In genomic region chr9:43769228-43769627, GRCm38 (mm10) we compare ENCODE assay signal across 27 mouse cellular contexts. TPM values are rescaled to one million over a fixed set of nuclear protein-coding genes. Genes with fewer than 3 reads are reported as not detected.
A peak's percentile ranks its signal among the peaks of the same experiment; 100 is the strongest.
DNase-seq lines count a peak whose midpoint lies in the region; ATAC-seq and TF ChIP-seq lines count a peak whose summit lies in the region.
"Had no signal": no experiment of that assay in that cellular context is flagged by ENCODE, and none has a peak within 500 bp of the region (broad histone marks: within the 10 kb centered on the region; RNA-seq: fewer than 3 reads in every experiment).

No protein-coding gene starts in this region.

- H3K4me2 ChIP-seq in embryonic facial prominence, embryonic 15.5 days (replicated peaks) = no peak overlapping the region
- no peak overlapping the region for H3K4me2 ChIP-seq in hindbrain, embryonic 11.5 days (replicated peaks; ENCODE audit: low read depth, low read length)
- H3K4me2 ChIP-seq in hindbrain, postnatal 0 days (ENCODE audit: low read depth, low read length) = no peak overlapping the region
- peak overlapping the region; percentile 11; the same call in 1 of the 2 replicates for H3K4me2 ChIP-seq in neural tube, embryonic 13.5 days
- no peak overlapping the region for H3K4me2 ChIP-seq in neural tube, embryonic 15.5 days
- no peak overlapping the region for H3K4me2 ChIP-seq in midbrain, embryonic 14.5 days (ENCODE audit: low read length)
- H3K4me2 ChIP-seq: heart, embryonic 13.5 days; limb, embryonic 15.5 days; liver, embryonic 13.5 days had no signal

- intact Hi-C loops in gastrocnemius, adult 2 months (cut with DNase I) = no loop called here

- no peaks in the 10 kb centered on the region for H3K36me3 ChIP-seq in embryonic facial prominence, embryonic 15.5 days
- peaks cover under 1% of the 10 kb centered on the region; the same call in 1 of the 2 replicates for H3K36me3 ChIP-seq in embryonic facial prominence, embryonic 10.5 days (replicated peaks)
- no peaks in the 10 kb centered on the region for H3K36me3 ChIP-seq in hindbrain, embryonic 11.5 days (ENCODE audit: control insufficient read depth, insufficient read depth, low read length)
- no peaks in the 10 kb centered on the region for H3K36me3 ChIP-seq in hindbrain, postnatal 0 days (ENCODE audit: insufficient read depth, low read length)
- no peaks in the 10 kb centered on the region for H3K36me3 ChIP-seq in neural tube, embryonic 13.5 days
- no peaks in the 10 kb centered on the region for H3K36me3 ChIP-seq in neural tube, embryonic 15.5 days
- no peaks in the 10 kb centered on the region for H3K36me3 ChIP-seq in midbrain, embryonic 14.5 days (ENCODE audit: control insufficient read depth, insufficient read depth, low read length)
- H3K36me3 ChIP-seq: heart, embryonic 13.5 days; limb, embryonic 10.5 days; limb, embryonic 15.5 days; liver, embryonic 13.5 days had no signal

- no peaks in the 10 kb centered on the region for H3K9me3 ChIP-seq in embryonic facial prominence, embryonic 15.5 days (replicated peaks)
- no peaks in the 10 kb centered on the region for H3K9me3 ChIP-seq in embryonic facial prominence, embryonic 10.5 days
- no peaks in the 10 kb centered on the region for H3K9me3 ChIP-seq in hindbrain, embryonic 11.5 days (ENCODE audit: control insufficient read depth, low read length)
- H3K9me3 ChIP-seq in hindbrain, postnatal 0 days (ENCODE audit: low read length) = no peaks in the 10 kb centered on the region
- no peaks in the 10 kb centered on the region for H3K9me3 ChIP-seq in neural tube, embryonic 13.5 days
- no peaks in the 10 kb centered on the region for H3K9me3 ChIP-seq in neural tube, embryonic 15.5 days (replicated peaks)
- no peaks in the 10 kb centered on the region for H3K9me3 ChIP-seq in midbrain, embryonic 14.5 days (ENCODE audit: control insufficient read depth, low read length)
- H3K9me3 ChIP-seq: heart, embryonic 13.5 days; limb, embryonic 10.5 days; limb, embryonic 15.5 days; liver, embryonic 13.5 days had no signal

- no peak for DNase-seq in embryonic facial prominence, embryonic 10.5 days (ENCODE audit: low spot score)
- no peak for DNase-seq in hindbrain, embryonic 11.5 days (ENCODE audit: low spot score)
- DNase-seq in hindbrain, postnatal 0 days (ENCODE audit: low spot score) = no peak
- DNase-seq in midbrain, embryonic 14.5 days = no peak
- no peak for DNase-seq in gastrocnemius, adult 2 months
- DNase-seq: adrenal gland, postnatal 10 days; cerebellum, adult 8-10 months; cerebellum, postnatal 25 days; gastrocnemius, postnatal 10 days; heart, postnatal 10 days; kidney, adult 9 months; kidney, postnatal 10 days; liver, embryonic 13.5 days; lung, adult 18-20 months; lung, postnatal 4 days; thymus, adult 18-20 months; thymus, postnatal 25 days had no signal

- no peak for TF ChIP-seq CTCF in hindbrain, postnatal 0 days (IDR thresholded peaks at IDR 0.05; ENCODE audit: low read depth)
- TF ChIP-seq CTCF in gastrocnemius, adult 2 months (IDR thresholded peaks at IDR 0.05) = no peak

- peaks cover 67% of the 10 kb centered on the region for H3K4me1 ChIP-seq in embryonic facial prominence, embryonic 15.5 days
- peaks cover 73% of the 10 kb centered on the region for H3K4me1 ChIP-seq in embryonic facial prominence, embryonic 10.5 days
- peaks cover 23% of the 10 kb centered on the region for H3K4me1 ChIP-seq in hindbrain, embryonic 11.5 days (replicated peaks; ENCODE audit: control insufficient read depth, insufficient read depth, low read length)
- peaks cover 11% of the 10 kb centered on the region for H3K4me1 ChIP-seq in hindbrain, postnatal 0 days (ENCODE audit: insufficient read depth, low read length)
- peaks cover 87% of the 10 kb centered on the region for H3K4me1 ChIP-seq in neural tube, embryonic 13.5 days (replicated peaks)
- peaks cover 45% of the 10 kb centered on the region for H3K4me1 ChIP-seq in neural tube, embryonic 15.5 days
- peaks cover 43% of the 10 kb centered on the region for H3K4me1 ChIP-seq in midbrain, embryonic 14.5 days (ENCODE audit: control insufficient read depth, insufficient read depth, low read length)
- H3K4me1 ChIP-seq: liver, embryonic 13.5 days; megakaryocyte, embryonic 14.5 days had no signal

- no peaks in the 10 kb centered on the region for H3K27me3 ChIP-seq in embryonic facial prominence, embryonic 15.5 days
- H3K27me3 ChIP-seq in embryonic facial prominence, embryonic 10.5 days (replicated peaks; ENCODE audit: low read depth, poor library complexity, severe bottlenecking) = no peaks in the 10 kb centered on the region
- no peaks in the 10 kb centered on the region for H3K27me3 ChIP-seq in hindbrain, embryonic 11.5 days (ENCODE audit: control insufficient read depth, insufficient read depth, low read length)
- H3K27me3 ChIP-seq in hindbrain, postnatal 0 days (ENCODE audit: insufficient read depth, low read length) = no peaks in the 10 kb centered on the region
- H3K27me3 ChIP-seq in neural tube, embryonic 13.5 days = no peaks in the 10 kb centered on the region
- H3K27me3 ChIP-seq in neural tube, embryonic 15.5 days (replicated peaks) = no peaks in the 10 kb centered on the region
- no peaks in the 10 kb centered on the region for H3K27me3 ChIP-seq in midbrain, embryonic 14.5 days (ENCODE audit: control insufficient read depth, insufficient read depth, low read length)
- H3K27me3 ChIP-seq: CH12.LX; heart, embryonic 13.5 days; limb, embryonic 15.5 days; liver, embryonic 13.5 days had no signal

- no peak for ATAC-seq in embryonic facial prominence, embryonic 15.5 days (ENCODE audit: insufficient number of reproducible peaks, low FRiP score, low TSS enrichment, low read depth)
- no peak for ATAC-seq in hindbrain, embryonic 11.5 days (ENCODE audit: low FRiP score)
- no peak for ATAC-seq in hindbrain, postnatal 0 days
- 0 out of 2 replicates have a peak, but pooled peaks have one; percentile 23 for ATAC-seq in neural tube, embryonic 13.5 days (ENCODE audit: low read depth)
- ATAC-seq in neural tube, embryonic 15.5 days (ENCODE audit: low FRiP score) = no peak
- ATAC-seq in midbrain, embryonic 14.5 days (ENCODE audit: low FRiP score, low TSS enrichment) = no peak
- ATAC-seq: intestine, postnatal 0 days; lung, postnatal 0 days had no signal

- no peak overlapping the region for H3K9ac ChIP-seq in embryonic facial prominence, embryonic 15.5 days
- no peak overlapping the region for H3K9ac ChIP-seq in hindbrain, embryonic 11.5 days (ENCODE audit: low read depth, low read length)
- no peak overlapping the region for H3K9ac ChIP-seq in hindbrain, postnatal 0 days (replicated peaks; ENCODE audit: low read length)
- no peak overlapping the region for H3K9ac ChIP-seq in neural tube, embryonic 13.5 days
- no peak overlapping the region for H3K9ac ChIP-seq in neural tube, embryonic 15.5 days (replicated peaks)
- H3K9ac ChIP-seq in midbrain, embryonic 14.5 days (replicated peaks; ENCODE audit: low read length) = no peak overlapping the region
- H3K9ac ChIP-seq: heart, embryonic 13.5 days; limb, embryonic 15.5 days; liver, embryonic 13.5 days had no signal

- no peak overlapping the region for H3K4me3 ChIP-seq in embryonic facial prominence, embryonic 15.5 days (replicated peaks)
- H3K4me3 ChIP-seq in embryonic facial prominence, embryonic 10.5 days = no peak overlapping the region
- no peak overlapping the region for H3K4me3 ChIP-seq in hindbrain, embryonic 11.5 days (ENCODE audit: low read depth, low read length)
- H3K4me3 ChIP-seq in hindbrain, postnatal 0 days (ENCODE audit: low read length) = no peak overlapping the region
- no peak overlapping the region for H3K4me3 ChIP-seq in neural tube, embryonic 13.5 days
- no peak overlapping the region for H3K4me3 ChIP-seq in neural tube, embryonic 15.5 days (replicated peaks)
- H3K4me3 ChIP-seq in midbrain, embryonic 14.5 days (replicated peaks; ENCODE audit: low read depth, low read length) = no peak overlapping the region
- H3K4me3 ChIP-seq in gastrocnemius, adult 2 months = no peak overlapping the region
- H3K4me3 ChIP-seq: heart, embryonic 13.5 days; limb, embryonic 10.5 days; limb, embryonic 15.5 days; liver, embryonic 13.5 days; megakaryocyte, embryonic 14.5 days had no signal

- H3K27ac ChIP-seq in embryonic facial prominence, embryonic 15.5 days (replicated peaks) = peak overlapping the region; percentile 30; the same call in 1 of the 2 replicates
- no peak overlapping the region for H3K27ac ChIP-seq in embryonic facial prominence, embryonic 10.5 days (replicated peaks)
- H3K27ac ChIP-seq in hindbrain, embryonic 11.5 days (ENCODE audit: low read depth, low read length) = peak overlapping the region; percentile 51; the same call in 1 of the 2 replicates
- no peak overlapping the region for H3K27ac ChIP-seq in hindbrain, postnatal 0 days
- H3K27ac ChIP-seq in neural tube, embryonic 13.5 days (replicated peaks) = peak overlapping the region; percentile 67
- no peak overlapping the region for H3K27ac ChIP-seq in neural tube, embryonic 15.5 days (replicated peaks)
- peak overlapping the region; percentile 45 for H3K27ac ChIP-seq in midbrain, embryonic 14.5 days (replicated peaks; ENCODE audit: low read depth, low read length)
- no peak overlapping the region for H3K27ac ChIP-seq in gastrocnemius, adult 2 months
- H3K27ac ChIP-seq: heart, embryonic 13.5 days; limb, embryonic 10.5 days; limb, embryonic 15.5 days; liver, embryonic 13.5 days had no signal

- 64% methylated on average over 7 of the region's 7 CpGs for WGBS in embryonic facial prominence, embryonic 15.5 days
- WGBS in embryonic facial prominence, embryonic 10.5 days = 67% methylated on average over 7 of the region's 7 CpGs
- 77% methylated on average over 7 of the region's 7 CpGs for WGBS in hindbrain, embryonic 11.5 days
- WGBS in hindbrain, postnatal 0 days = 70% methylated on average over 7 of the region's 7 CpGs
- WGBS in neural tube, embryonic 13.5 days = 48% methylated on average over 7 of the region's 7 CpGs
- 51% methylated on average over 7 of the region's 7 CpGs for WGBS in neural tube, embryonic 15.5 days
- WGBS in midbrain, embryonic 14.5 days = 71% methylated on average over 7 of the region's 7 CpGs

RNA-seq across cellular contexts. Expression of gene Nectin1, which starts 25.4 kb away (rescaled TPM):
- polyA plus RNA-seq in embryonic facial prominence, embryonic 15.5 days (2015; fragmentation: Nextera tagmentation; extraction: Ambion mirVana) = 13.4 and 15.1 TPM in 2 replicates
- polyA plus RNA-seq in embryonic facial prominence, embryonic 10.5 days (2016; fragmentation: Nextera tagmentation; extraction: Ambion mirVana) = 5.0 TPM in 2 replicates
- polyA plus RNA-seq in hindbrain, embryonic 11.5 days (2014; fragmentation: Nextera tagmentation; extraction: Ambion mirVana) = 8.5 and 10.9 TPM in 2 replicates
- 69.2 and 72.8 TPM in 2 replicates for total RNA-seq in hindbrain, postnatal 0 days (2014; rRNA removed)
- 15.7 and 17.1 TPM in 2 replicates for polyA plus RNA-seq in hindbrain, postnatal 0 days (2015; fragmentation: Nextera tagmentation; extraction: Ambion mirVana)
- polyA plus RNA-seq in neural tube, embryonic 13.5 days (2015; fragmentation: Nextera tagmentation; extraction: Ambion mirVana) = 12.0 and 14.1 TPM in 2 replicates
- polyA plus RNA-seq in neural tube, embryonic 15.5 days (2015; fragmentation: Nextera tagmentation; extraction: Ambion mirVana) = 14.0 and 14.9 TPM in 2 replicates
- 16.7 and 21.0 TPM in 2 replicates for polyA plus RNA-seq in midbrain, embryonic 14.5 days (2014; fragmentation: Nextera tagmentation; extraction: Ambion mirVana)
- 1 to 10 TPM; 1.2 to 2.9 TPM for total RNA-seq in gastrocnemius, adult 2 months (2021)

Comparison
In these comparisons a context has a peak if more than half of its experiments do, and no peak if none do; other contexts are left out.
1. H3K27ac ChIP-seq: peak in embryonic facial prominence, embryonic 15.5 days (single experiment), hindbrain, embryonic 11.5 days (single experiment), neural tube, embryonic 13.5 days (single experiment) and midbrain, embryonic 14.5 days (single experiment); none in embryonic facial prominence, embryonic 10.5 days (single experiment), hindbrain, postnatal 0 days (single experiment), neural tube, embryonic 15.5 days (single experiment) and gastrocnemius, adult 2 months (single experiment).